Mouse (Mus musculus) ES-E14 (cell line): Measurements from ENCODE around the gene Nr2c1. TPM values are rescaled to one million over a fixed set of nuclear protein-coding genes. Genes with fewer than 3 reads are reported as not detected.

ENCODE experiments used
- DNase-seq: peaks from one replicate; pipeline ENCODE4 v3.0.0-alpha.2; 2013; ENCODE audit warnings: low read depth, low spot score
- H3K27ac ChIP-seq: 2 replicates; pipeline ENCODE4 v1.5.1; 2012; ENCODE audit warnings: low read depth, mild to moderate bottlenecking, low read length, moderate library complexity, mixed read lengths; ENCODE audit not compliant: poor library complexity, insufficient read depth, severe bottlenecking
- H3K36me3 ChIP-seq: 2 replicates; pipeline ENCODE4 v1.6.1; 2012; ENCODE audit warnings: mild to moderate bottlenecking, low read length, moderate library complexity, mixed read lengths; ENCODE audit not compliant: control insufficient read depth, poor library complexity, insufficient read depth, severe bottlenecking
- H3K4me1 ChIP-seq, 2 experiments: fragments of 150-350 bp in 1 of 2; sonication (generic) in 1 of 2; 2 replicates each; pipeline ENCODE4 v1.6.1; 2012; ENCODE audit warnings: low read length in 2 of 2, mild to moderate bottlenecking in 1 of 2, mixed read lengths in 1 of 2; ENCODE audit not compliant: control insufficient read depth in 2 of 2, insufficient read depth in 2 of 2, poor library complexity in 1 of 2
- H3K4me3 ChIP-seq, 2 experiments: fragments of 150-350 bp in 1 of 2; sonication (generic) in 1 of 2; 2 replicates each; pipeline ENCODE4 v1.5.1; 2012; ENCODE audit warnings: low read length in 2 of 2, low read depth in 1 of 2, mild to moderate bottlenecking in 1 of 2, mixed read lengths in 1 of 2; ENCODE audit not compliant: insufficient read depth in 1 of 2, poor library complexity in 1 of 2, severe bottlenecking in 1 of 2
- H3K9ac ChIP-seq: 2 replicates; pipeline ENCODE4 v1.6.1; 2012; ENCODE audit warnings: low read depth, mild to moderate bottlenecking, low read length, mixed read lengths; ENCODE audit not compliant: poor library complexity, insufficient read depth, severe bottlenecking
- H3K9me3 ChIP-seq: fragments of 150-350 bp; sonication (generic); 2 replicates; pipeline ENCODE4 v1.6.1; 2012; ENCODE audit warnings: low read depth, mild to moderate bottlenecking, low read length; ENCODE audit not compliant: control insufficient read depth, insufficient read depth
- CHD2 ChIP-seq: IDR thresholded peaks from 2 replicates; pipeline ENCODE4 v1.6.1; 2014; ENCODE audit warnings: mild to moderate bottlenecking, low read depth, low read length, inconsistent platforms
- HCFC1 ChIP-seq: IDR thresholded peaks from 2 replicates; pipeline ENCODE4 v1.6.1; 2012; ENCODE audit warnings: low read length, inconsistent platforms, borderline replicate concordance; ENCODE audit not compliant: insufficient read depth
- MAFK ChIP-seq: IDR thresholded peaks from 2 replicates; pipeline ENCODE4 v1.6.1; 2014; ENCODE audit warnings: mild to moderate bottlenecking, low read depth, low read length, inconsistent platforms; ENCODE audit not compliant: insufficient read depth
- ZC3H11A ChIP-seq: IDR thresholded peaks from 2 replicates; pipeline ENCODE4 v1.6.1; 2012; ENCODE audit warnings: low read depth, mild to moderate bottlenecking, inconsistent platforms, low read length, borderline replicate concordance
- ZNF384 ChIP-seq: IDR thresholded peaks from 2 replicates; pipeline ENCODE4 v1.6.1; 2012; ENCODE audit warnings: low read depth, low read length, inconsistent platforms
- in situ Hi-C, 2 experiments: fragments of 600-800 bp; cut with MboI; formaldehyde crosslinking; loops; one replicate each; pipeline ENCODE4 v1.15.1; 2025; ENCODE audit warnings: low sequenced_read_pairs in 2 of 2, inconsistent platforms in 1 of 2; ENCODE audit not compliant: unreplicated experiment in 2 of 2
- total RNA-seq: library from RNA; depleted of rRNA; stranded (reverse); fragments of 300-350 nt; gene quantifications from 2 replicates; pipeline ENCODE4 v1.2.3, GENCODE M21; 2012

The Nr2c1 gene
- total RNA-seq, 1 experiment, result 6.5 TPM

GRCm38 (mm10) chr10:94134535-94135390 lies 13.1 kb upstream of the Nr2c1 start:
- Histone ChIP-seq H3K9ac (no peak overlapping the region), H3K27ac (no peak overlapping the region), H3K4me1 (peaks cover 0 to 4% of the 10 kb centered on the region in 2 experiments; a peak in 1 of 4 replicates), H3K36me3 (no peaks in the 10 kb centered on the region), H3K4me3 (no peak overlapping the region), H3K9me3 (no peaks in the 10 kb centered on the region)
- in situ Hi-C loops, result no loop called here
- no peak for DNase-seq
- TF ChIP-seq CHD2, result no peak
- TF ChIP-seq ZNF384, result no peak
- no peak for TF ChIP-seq MAFK

DNA sequence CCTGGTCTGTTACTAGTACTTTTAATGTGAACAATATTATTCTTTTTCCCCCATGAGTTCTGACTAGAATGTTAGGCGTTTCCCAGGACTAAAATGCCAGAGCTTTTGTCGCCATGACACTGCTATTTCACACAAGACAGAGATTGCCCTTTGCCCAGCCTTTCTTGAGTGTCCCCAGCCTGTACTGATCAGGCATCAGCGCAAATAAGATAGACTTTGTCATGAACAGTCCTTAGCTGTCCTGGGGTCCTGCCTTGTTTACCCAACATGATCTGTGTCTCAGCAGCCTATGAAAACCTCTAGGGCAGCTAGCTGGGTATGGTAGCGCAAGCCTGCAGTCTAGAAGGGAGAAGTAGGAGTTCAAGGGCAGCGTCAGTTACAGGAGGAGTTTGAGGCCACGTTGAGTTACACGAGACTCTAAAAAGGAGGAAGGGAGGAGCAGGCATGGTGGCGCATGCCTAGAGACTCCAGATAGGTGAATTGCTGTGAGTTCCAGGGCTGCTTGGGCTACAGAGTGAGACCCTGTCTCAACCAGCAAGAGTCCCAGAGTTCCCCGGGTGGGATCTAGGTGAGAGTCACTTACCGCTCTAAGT lies 8.8 kb upstream of the Nr2c1 start:
- H3K9ac ChIP-seq, result no peak overlapping the region
- H3K36me3 ChIP-seq, result no peaks in the 10 kb centered on the region; the same call in 1 of the 2 replicates
- DNase-seq, result no peak
- peaks cover 0 to 4% of the 10 kb centered on the region in 2 experiments; a peak in 1 of 4 replicates for H3K4me1 ChIP-seq
- H3K27ac ChIP-seq, result no peak overlapping the region
- H3K9me3 ChIP-seq, result no peaks in the 10 kb centered on the region
- TF ChIP-seq HCFC1 (no peak), CHD2 (no peak), ZC3H11A (no peak), ZNF384 (no peak)
- H3K4me3 ChIP-seq, result no peak overlapping the region
- in situ Hi-C loops, result no loop called here

GRCm38 (mm10) chr10:94140227-94140931 lies 7.4 kb upstream of the Nr2c1 start:
- Histone ChIP-seq H3K36me3 (no peaks in the 10 kb centered on the region; the same call in 1 of the 2 replicates), H3K9me3 (no peaks in the 10 kb centered on the region), H3K9ac (no peak overlapping the region), H3K27ac (no peak overlapping the region), H3K4me3 (no peak overlapping the region), H3K4me1 (peaks cover 0 to 4% of the 10 kb centered on the region in 2 experiments; a peak in 1 of 4 replicates)
- TF ChIP-seq ZNF384 (no peak), HCFC1 (no peak), CHD2 (no peak), MAFK (no peak), ZC3H11A (no peak)
- DNase-seq, result no peak
- in situ Hi-C loops, result no loop called here

DNA sequence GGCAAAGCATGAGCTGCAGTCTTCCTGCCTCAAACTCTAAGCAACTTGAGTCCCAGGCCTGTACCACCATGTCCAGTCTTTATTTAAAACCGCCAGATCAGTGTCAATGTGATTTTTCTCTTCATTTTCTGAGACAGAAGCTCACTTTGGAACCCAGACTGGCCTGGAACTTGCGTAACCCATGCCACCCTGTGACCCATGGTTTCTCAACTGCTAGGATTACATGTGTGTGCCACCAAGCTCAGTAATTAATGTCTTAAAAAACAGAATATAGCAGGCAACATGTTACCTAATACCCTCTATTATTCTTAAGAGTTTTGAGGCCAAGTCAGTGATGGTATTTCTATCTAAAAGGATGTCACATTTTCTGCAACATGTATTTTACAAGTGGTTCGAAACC lies 5.4 kb upstream of the Nr2c1 start:
- no peaks in the 10 kb centered on the region; the same call in 1 of the 2 replicates for H3K36me3 ChIP-seq
- in situ Hi-C loops, result no loop called here
- H3K4me1 ChIP-seq, result no peaks in the 10 kb centered on the region
- H3K9me3 ChIP-seq, result no peaks in the 10 kb centered on the region
- no peak for TF ChIP-seq HCFC1
- TF ChIP-seq ZNF384, result no peak
- TF ChIP-seq MAFK, result no peak
- TF ChIP-seq CHD2, result no peak
- no peak for TF ChIP-seq ZC3H11A
- H3K27ac ChIP-seq, result no peak overlapping the region
- H3K9ac ChIP-seq, result no peak overlapping the region
- H3K4me3 ChIP-seq, result no peak overlapping the region
- no peak for DNase-seq
